Mouse (Mus musculus): ENCODE results near the gene Rassf5.

DNA sequence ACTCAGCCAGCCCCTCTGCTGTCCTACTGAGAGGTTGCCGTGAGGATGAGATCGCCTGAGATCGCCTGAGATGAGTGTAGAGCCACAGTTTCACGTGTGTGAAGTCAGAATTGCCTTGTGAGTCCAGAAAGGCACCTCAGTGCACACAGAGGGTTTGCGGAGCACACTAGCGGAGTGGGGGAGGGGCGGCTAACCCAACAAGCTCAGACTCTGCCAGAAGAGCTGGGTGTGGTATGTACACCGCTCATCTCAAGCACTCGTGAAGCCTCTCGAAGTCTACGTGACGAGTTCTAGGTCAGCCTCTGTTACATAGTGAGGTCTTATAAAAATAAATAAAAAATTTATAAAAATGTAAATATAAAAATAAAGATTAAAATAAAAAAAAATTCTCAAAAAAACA lies 18.8 kb upstream of the Rassf5 start:
- TF ChIP-seq MYOD1 (IDR thresholded peaks at IDR 0.05; ENCODE audit: control insufficient read depth, insufficient read length, low read depth) (no peak), CTCF (IDR thresholded peaks at IDR 0.05; ENCODE audit: control insufficient read depth, insufficient read depth, insufficient read length) (no peak)

Data from C2C12 (cell line).